Mouse (Mus musculus): ENCODE data around the gene Ap1m2.

Gene Ap1m2

GRCm38 (mm10) chr9:21312134-21312533 is at the start of gene Ap1m2:
Gene Ap1m2, minus strand, starts transcription at chr9:21312337.
- no peak for DNase-seq

- peak; percentile 72 for DNase-seq
Measured at GRCm38 (mm10) chr9:21356981-21357718, 45.0 kb upstream of the Ap1m2 start.

- DNase-seq: no peak
Measured at GRCm38 (mm10) chr9:21354796-21355195, 42.7 kb upstream of the Ap1m2 start.

- no peak for DNase-seq
Measured at GRCm38 (mm10) chr9:21353373-21353686, 41.2 kb upstream of the Ap1m2 start.

- DNase-seq: no peak
Measured at GRCm38 (mm10) chr9:21352463-21353372, 40.6 kb upstream of the Ap1m2 start.

- DNase-seq: no peak
Measured at GRCm38 (mm10) chr9:21351702-21352377, 39.7 kb upstream of the Ap1m2 start.

- DNase-seq: no peak
Measured at GRCm38 (mm10) chr9:21351178-21351577, 39.0 kb upstream of the Ap1m2 start.

GRCm38 (mm10) chr9:21348152-21348551 is 36.0 kb upstream of the Ap1m2 start:
- DNase-seq: no peak

GRCm38 (mm10) chr9:21346627-21347365 is 34.7 kb upstream of the Ap1m2 start:
- peak; percentile 53 for DNase-seq

- no peak for DNase-seq
Measured at GRCm38 (mm10) chr9:21340411-21340810, 28.3 kb upstream of the Ap1m2 start.

GRCm38 (mm10) chr9:21337652-21338051 is 25.5 kb upstream of the Ap1m2 start:
- no peak for DNase-seq

- no peak for DNase-seq
Measured at GRCm38 (mm10) chr9:21336491-21336890, 24.4 kb upstream of the Ap1m2 start.

GRCm38 (mm10) chr9:21335391-21335790 is 23.3 kb upstream of the Ap1m2 start:
- DNase-seq: no peak

GRCm38 (mm10) chr9:21334747-21335146 is 22.6 kb upstream of the Ap1m2 start:
- DNase-seq: no peak

- no peak for DNase-seq
Measured at GRCm38 (mm10) chr9:21333523-21333922, 21.4 kb upstream of the Ap1m2 start.

GRCm38 (mm10) chr9:21332161-21333061 is 20.3 kb upstream of the Ap1m2 start:
- no peak for DNase-seq

- DNase-seq: no peak
Measured at GRCm38 (mm10) chr9:21331365-21332140, 19.4 kb upstream of the Ap1m2 start.

- no peak for DNase-seq
Measured at GRCm38 (mm10) chr9:21329699-21330289, 17.7 kb upstream of the Ap1m2 start.

- no peak for DNase-seq
Measured at GRCm38 (mm10) chr9:21329041-21329440, 16.9 kb upstream of the Ap1m2 start.

- DNase-seq: no peak
Measured at GRCm38 (mm10) chr9:21328041-21328440, 15.9 kb upstream of the Ap1m2 start.

GRCm38 (mm10) chr9:21327569-21327968 is 15.4 kb upstream of the Ap1m2 start:
- DNase-seq: no peak

Data from cerebellum, adult 8-10 months (tissue).